Mouse (Mus musculus) myocyte (in vitro differentiated cells): ENCODE data around the gene Galnt18. TPM values are rescaled to one million over a fixed set of nuclear protein-coding genes. Genes with fewer than 3 reads are reported as not detected.

Experiments used
- H3K27me3 ChIP-seq: one replicate; pipeline ENCODE4 v1.6.1; 2011; ENCODE audit not compliant: control insufficient read depth, insufficient read depth, insufficient read length
- H3K36me3 ChIP-seq: one replicate; pipeline ENCODE4 v1.6.1; 2011; ENCODE audit not compliant: control insufficient read depth, insufficient read depth
- H3K4me2 ChIP-seq: one replicate; pipeline ENCODE4 v1.6.1; 2011; ENCODE audit warnings: low read depth, control low read depth
- H3K4me3 ChIP-seq: one replicate; pipeline ENCODE4 v1.5.1; 2011; ENCODE audit warnings: mild to moderate bottlenecking, control low read depth, moderate library complexity
- H3K79me2 ChIP-seq: one replicate; pipeline ENCODE4 v1.6.1; 2011; ENCODE audit not compliant: control insufficient read depth, insufficient read depth
- H3ac ChIP-seq: one replicate; pipeline ENCODE4 v1.6.1; 2011; ENCODE audit not compliant: control insufficient read depth, insufficient read length
- CEBPB ChIP-seq: IDR thresholded peaks from 2 replicates; pipeline ENCODE4 v1.6.1; 2011; ENCODE audit warnings: mild to moderate bottlenecking, moderate library complexity; ENCODE audit not compliant: poor library complexity, insufficient read depth, severe bottlenecking
- E2F4 ChIP-seq: IDR thresholded peaks from one replicate; pipeline ENCODE4 v1.6.1; 2011; ENCODE audit warnings: mild to moderate bottlenecking, control low read depth, moderate library complexity; ENCODE audit not compliant: insufficient read depth
- MAX ChIP-seq: IDR thresholded peaks from one replicate; pipeline ENCODE4 v1.6.1; 2011; ENCODE audit warnings: low read depth, mild to moderate bottlenecking, control low read depth
- MYOD1 ChIP-seq, 3 experiments: IDR thresholded peaks; one replicate each; pipeline ENCODE4 v1.6.1; 2011; ENCODE audit warnings: control low read depth in 2 of 3, low read depth in 2 of 3, mild to moderate bottlenecking in 2 of 3, moderate library complexity in 1 of 3; ENCODE audit not compliant: insufficient read length in 2 of 3, control insufficient read depth in 1 of 3
- MYOG ChIP-seq, 3 experiments: IDR thresholded peaks; one replicate each; pipeline ENCODE4 v1.6.1; 2011; ENCODE audit warnings: control low read depth in 2 of 3, low read depth in 2 of 3, mild to moderate bottlenecking in 2 of 3; ENCODE audit not compliant: insufficient read length in 2 of 3, control insufficient read depth in 1 of 3, insufficient read depth in 1 of 3
- POLR2A ChIP-seq: IDR thresholded peaks from one replicate; pipeline ENCODE4 v1.6.1; 2011; ENCODE audit warnings: low read depth, mild to moderate bottlenecking, control low read depth, moderate library complexity; ENCODE audit not compliant: insufficient read length
- POLR2AphosphoS2 ChIP-seq: IDR thresholded peaks from one replicate; pipeline ENCODE4 v1.6.1; 2011; ENCODE audit warnings: low read depth, control low read depth; ENCODE audit not compliant: insufficient read length
- REST ChIP-seq: IDR thresholded peaks from one replicate; pipeline ENCODE4 v1.6.1; 2011; ENCODE audit warnings: mild to moderate bottlenecking, control low read depth, moderate library complexity; ENCODE audit not compliant: insufficient read depth, insufficient read length
- SRF ChIP-seq: IDR thresholded peaks from one replicate; pipeline ENCODE4 v1.6.1; 2011; ENCODE audit warnings: low read depth; ENCODE audit not compliant: control insufficient read depth, insufficient read length
- TCF12 ChIP-seq: IDR thresholded peaks from one replicate; pipeline ENCODE4 v1.6.1; 2011; ENCODE audit warnings: mild to moderate bottlenecking, control low read depth; ENCODE audit not compliant: poor library complexity, insufficient read depth, severe bottlenecking
- TCF3 ChIP-seq: IDR thresholded peaks from one replicate; pipeline ENCODE4 v1.6.1; 2011; ENCODE audit warnings: low read depth, control low read depth; ENCODE audit not compliant: insufficient read length
- USF1 ChIP-seq: IDR thresholded peaks from one replicate; pipeline ENCODE4 v1.6.1; 2011; ENCODE audit warnings: low read depth, mild to moderate bottlenecking, control low read depth, moderate library complexity
- polyA plus RNA-seq: library from polyadenylated mRNA; unstranded; fragments of >200 nt; fragmentation: generic; extraction: Trizol; gene quantifications from one replicate; pipeline ENCODE4 v1.2.1, GENCODE M21; 2012; ENCODE audit warnings: missing spikeins

The Galnt18 gene
- polyA plus RNA-seq, 1 experiment: 16.4 TPM

GRCm38 (mm10) chr7:111701788-111702187 lies 78.0 kb downstream of the Galnt18 start:
- no peaks in the 10 kb centered on the region for H3K27me3 ChIP-seq
- no peaks in the 10 kb centered on the region for H3K36me3 ChIP-seq
- no peaks in the 10 kb centered on the region for H3K79me2 ChIP-seq
- no peak overlapping the region for H3ac ChIP-seq
- TF ChIP-seq TCF3: no peak
- no peak for TF ChIP-seq E2F4
- TF ChIP-seq SRF: no peak
- no peak for TF ChIP-seq POLR2A
- TF ChIP-seq MAX: no peak
- no peak for TF ChIP-seq REST
- TF ChIP-seq MYOG (IDR thresholded peaks at IDR 0.05; ENCODE audit: control insufficient read depth in 1 of 3, insufficient read depth in 1 of 3, insufficient read length in 2 of 3, low read depth in 2 of 3): no peak
- no peak for TF ChIP-seq TCF12
- no peak for TF ChIP-seq POLR2AphosphoS2
- H3K4me2 ChIP-seq: no peak overlapping the region
- H3K4me3 ChIP-seq: no peak overlapping the region

- Histone ChIP-seq H3ac (no peak overlapping the region), H3K27me3 (no peaks in the 10 kb centered on the region), H3K79me2 (no peaks in the 10 kb centered on the region), H3K4me3 (no peak overlapping the region), H3K36me3 (no peaks in the 10 kb centered on the region), H3K4me2 (no peak overlapping the region)
- TF ChIP-seq POLR2A (no peak), CEBPB (no peak), REST (no peak), MYOG (IDR thresholded peaks at IDR 0.05; ENCODE audit: control insufficient read depth in 1 of 3, insufficient read depth in 1 of 3, insufficient read length in 2 of 3, low read depth in 2 of 3) (no peak), MYOD1 (IDR thresholded peaks at IDR 0.05; ENCODE audit: control insufficient read depth in 1 of 3, insufficient read length in 2 of 3, low read depth in 2 of 3) (no peak), USF1 (no peak), POLR2AphosphoS2 (no peak), MAX (no peak), SRF (no peak), E2F4 (no peak), TCF12 (no peak), TCF3 (no peak)
Measured at GRCm38 (mm10) chr7:111699446-111699845, 80.3 kb downstream of the Galnt18 start.

GRCm38 (mm10) chr7:111696226-111696625 lies 83.6 kb downstream of the Galnt18 start:
- Histone ChIP-seq H3K27me3 (no peaks in the 10 kb centered on the region), H3ac (no peak overlapping the region), H3K36me3 (no peaks in the 10 kb centered on the region), H3K4me3 (no peak overlapping the region), H3K79me2 (no peaks in the 10 kb centered on the region), H3K4me2 (no peak overlapping the region)
- no peak for TF ChIP-seq MYOD1 (IDR thresholded peaks at IDR 0.05; ENCODE audit: control insufficient read depth in 1 of 3, insufficient read length in 2 of 3, low read depth in 2 of 3)
- no peak for TF ChIP-seq TCF12
- no peak for TF ChIP-seq POLR2AphosphoS2
- TF ChIP-seq USF1: no peak

GRCm38 (mm10) chr7:111694312-111694711 lies 85.5 kb downstream of the Galnt18 start:
- Histone ChIP-seq H3K79me2 (no peaks in the 10 kb centered on the region), H3K4me2 (peak overlapping the region; percentile 18), H3ac (no peak overlapping the region), H3K4me3 (no peak overlapping the region), H3K27me3 (no peaks in the 10 kb centered on the region), H3K36me3 (no peaks in the 10 kb centered on the region)
- no peak for TF ChIP-seq POLR2AphosphoS2
- TF ChIP-seq USF1: no peak
- TF ChIP-seq MYOG (IDR thresholded peaks at IDR 0.05; ENCODE audit: control insufficient read depth in 1 of 3, insufficient read depth in 1 of 3, insufficient read length in 2 of 3, low read depth in 2 of 3): no peak
- no peak for TF ChIP-seq TCF12
- TF ChIP-seq SRF: no peak
- no peak for TF ChIP-seq TCF3
- no peak for TF ChIP-seq REST
- TF ChIP-seq MAX: no peak
- TF ChIP-seq E2F4: no peak
- TF ChIP-seq MYOD1 (IDR thresholded peaks at IDR 0.05; ENCODE audit: control insufficient read depth in 1 of 3, insufficient read length in 2 of 3, low read depth in 2 of 3): no peak
- TF ChIP-seq CEBPB: no peak
- TF ChIP-seq POLR2A: no peak

- peak overlapping the region; percentile 6 for H3K4me2 ChIP-seq
- no peaks in the 10 kb centered on the region for H3K27me3 ChIP-seq
- no peaks in the 10 kb centered on the region for H3K79me2 ChIP-seq
- no peak overlapping the region for H3ac ChIP-seq
- no peak for TF ChIP-seq TCF12
- TF ChIP-seq POLR2AphosphoS2: no peak
- TF ChIP-seq MYOD1 (IDR thresholded peaks at IDR 0.05; ENCODE audit: control insufficient read depth in 1 of 3, insufficient read length in 2 of 3, low read depth in 2 of 3): no peak
- TF ChIP-seq POLR2A: no peak
- no peak for TF ChIP-seq MYOG (IDR thresholded peaks at IDR 0.05; ENCODE audit: control insufficient read depth in 1 of 3, insufficient read depth in 1 of 3, insufficient read length in 2 of 3, low read depth in 2 of 3)
- no peak for TF ChIP-seq TCF3
- TF ChIP-seq REST: no peak
- no peak for TF ChIP-seq MAX
- no peak for TF ChIP-seq CEBPB
- TF ChIP-seq E2F4: no peak
- TF ChIP-seq SRF: no peak
- TF ChIP-seq USF1: no peak
- H3K36me3 ChIP-seq: no peaks in the 10 kb centered on the region
- H3K4me3 ChIP-seq: no peak overlapping the region
Measured at GRCm38 (mm10) chr7:111692641-111693261, 87.0 kb downstream of the Galnt18 start.
